Mouse (Mus musculus) MEL (cell line): ENCODE data around the gene 1700001C02Rik. TPM values are rescaled to one million over a fixed set of nuclear protein-coding genes. Genes with fewer than 3 reads are reported as not detected.

Experiments
- DNase-seq: peaks from one replicate; pipeline ENCODE4 v3.0.0; 2011; ENCODE audit warnings: low read depth, low spot score
- H3K27ac ChIP-seq: 2 replicates; pipeline ENCODE4 v1.5.1; 2012; ENCODE audit warnings: low read depth, mild to moderate bottlenecking, control low read depth, low read length, moderate library complexity; ENCODE audit not compliant: control insufficient read depth
- H3K27me3 ChIP-seq, 2 experiments: fragments of 150-350 bp in 1 of 2; sonication (generic) in 1 of 2; 2 replicates each; pipeline ENCODE4 v1.6.1; 2012; ENCODE audit warnings: low read length in 2 of 2, mild to moderate bottlenecking in 2 of 2, improper control_type of control experiment in 1 of 2, moderate library complexity in 1 of 2; ENCODE audit not compliant: insufficient read depth in 2 of 2, control insufficient read depth in 1 of 2
- H3K36me3 ChIP-seq, 2 experiments: 2 replicates each; pipeline ENCODE4 v1.6.1; 2012 to 2014; ENCODE audit warnings: low read length in 2 of 2, improper control_type of control experiment in 1 of 2, inconsistent platforms in 1 of 2, mild to moderate bottlenecking in 1 of 2; ENCODE audit not compliant: insufficient read depth in 2 of 2, control insufficient read depth in 1 of 2
- H3K4me1 ChIP-seq, 2 experiments: fragments of 150-350 bp in 1 of 2; sonication (generic) in 1 of 2; 2 replicates each; pipeline ENCODE4 v1.6.1; 2012; ENCODE audit warnings: low read length in 2 of 2, improper control_type of control experiment in 1 of 2, mild to moderate bottlenecking in 1 of 2; ENCODE audit not compliant: insufficient read depth in 2 of 2, control insufficient read depth in 1 of 2
- H3K4me3 ChIP-seq, 2 experiments: fragments of 150-350 bp in 1 of 2; sonication (generic) in 1 of 2; 2 replicates each; pipeline ENCODE4 v1.5.1; 2012; ENCODE audit warnings: low read depth in 2 of 2, low read length in 2 of 2, mild to moderate bottlenecking in 2 of 2, moderate library complexity in 2 of 2, control low read depth in 1 of 2, improper control_type of control experiment in 1 of 2; ENCODE audit not compliant: control insufficient read depth in 1 of 2, insufficient read depth in 1 of 2
- H3K79me2 ChIP-seq: 2 replicates; pipeline ENCODE4 v1.6.1; 2012; ENCODE audit warnings: mild to moderate bottlenecking, low read length, moderate library complexity; ENCODE audit not compliant: control insufficient read depth, poor library complexity, insufficient read depth
- H3K9ac ChIP-seq: 2 replicates; pipeline ENCODE4 v1.6.1; 2012; ENCODE audit warnings: low read depth, mild to moderate bottlenecking, control low read depth, low read length, moderate library complexity; ENCODE audit not compliant: control insufficient read depth, poor library complexity, severe bottlenecking
- H3K9me3 ChIP-seq: fragments of 150-350 bp; sonication (generic); replicated peaks from 2 replicates; pipeline ENCODE4 v1.6.1; 2012; ENCODE audit warnings: mild to moderate bottlenecking, low read length, improper control_type of control experiment, moderate library complexity; ENCODE audit not compliant: insufficient read depth
- CHD1 ChIP-seq: IDR thresholded peaks from 2 replicates; pipeline ENCODE4 v1.6.1; 2012; ENCODE audit warnings: low read depth, mild to moderate bottlenecking, inconsistent platforms, low read length, improper control_type of control experiment
- CHD2 ChIP-seq: IDR thresholded peaks from 2 replicates; pipeline ENCODE4 v1.6.1; 2011; ENCODE audit warnings: low read length, improper control_type of control experiment
- CTCF ChIP-seq, 3 experiments: IDR thresholded peaks in 2 of 3; conservative IDR thresholded peaks in 1 of 3; 2 replicates each; pipeline ENCODE4 v1.5.1; 2011 to 2012; ENCODE audit warnings: low read length in 3 of 3, low read depth in 2 of 3, mild to moderate bottlenecking in 2 of 3, improper control_type of control experiment in 1 of 3, inconsistent platforms in 1 of 3, mixed read lengths in 1 of 3, moderate library complexity in 1 of 3; ENCODE audit not compliant: control insufficient read depth in 1 of 3, insufficient read depth in 1 of 3, poor library complexity in 1 of 3, severe bottlenecking in 1 of 3
- ELF1 ChIP-seq: IDR thresholded peaks from 2 replicates; pipeline ENCODE4 v1.6.1; 2014; ENCODE audit warnings: low read depth, mild to moderate bottlenecking, inconsistent platforms, low read length, improper control_type of control experiment, moderate library complexity
- EP300 ChIP-seq, 2 experiments: IDR thresholded peaks; 2 replicates each; pipeline ENCODE4 v1.6.1; 2011; ENCODE audit warnings: improper control_type of control experiment in 2 of 2, low read length in 2 of 2, low read depth in 1 of 2, mild to moderate bottlenecking in 1 of 2
- JUND ChIP-seq: IDR thresholded peaks from 2 replicates; pipeline ENCODE4 v1.6.1; 2011; ENCODE audit warnings: low read depth, mild to moderate bottlenecking, improper control_type of control experiment, low read length
- MAZ ChIP-seq: IDR thresholded peaks from 2 replicates; pipeline ENCODE4 v1.6.1; 2012; ENCODE audit warnings: low read depth, mild to moderate bottlenecking, inconsistent platforms, low read length, improper control_type of control experiment
- MEF2A ChIP-seq: IDR thresholded peaks from 2 replicates; pipeline ENCODE4 v1.6.1; 2014; ENCODE audit warnings: low read depth, mild to moderate bottlenecking, inconsistent platforms, low read length, improper control_type of control experiment; ENCODE audit not compliant: poor library complexity, insufficient replicate concordance, severe bottlenecking; ENCODE audit errors: extremely low read depth
- MXI1 ChIP-seq: IDR thresholded peaks from 2 replicates; pipeline ENCODE4 v1.6.1; 2011; ENCODE audit warnings: mild to moderate bottlenecking, low read depth, low read length, improper control_type of control experiment
- MYB ChIP-seq: IDR thresholded peaks from 2 replicates; pipeline ENCODE4 v1.6.1; 2011; ENCODE audit warnings: mild to moderate bottlenecking, low read depth, low read length, improper control_type of control experiment
- MYC ChIP-seq: IDR thresholded peaks from 2 replicates; pipeline ENCODE4 v1.6.1; 2011; ENCODE audit warnings: low read depth, mild to moderate bottlenecking, low read length, improper control_type of control experiment, moderate library complexity
- NRF1 ChIP-seq: IDR thresholded peaks from 2 replicates; pipeline ENCODE4 v1.6.1; 2014; ENCODE audit warnings: low read depth, mild to moderate bottlenecking, inconsistent platforms, low read length, improper control_type of control experiment, moderate library complexity; ENCODE audit not compliant: poor library complexity, insufficient read depth, severe bottlenecking
- POLR2A ChIP-seq, 2 experiments: IDR thresholded peaks; 2 replicates each; pipeline ENCODE4 v1.6.1; 2011 to 2012; ENCODE audit warnings: low read length in 2 of 2, mild to moderate bottlenecking in 2 of 2, control low read depth in 1 of 2, improper control_type of control experiment in 1 of 2, low read depth in 1 of 2, moderate library complexity in 1 of 2; ENCODE audit not compliant: control insufficient read depth in 1 of 2, insufficient read depth in 1 of 2, poor library complexity in 1 of 2
- POLR2AphosphoS2 ChIP-seq: IDR thresholded peaks from 2 replicates; pipeline ENCODE4 v1.6.1; 2011; ENCODE audit warnings: low read length, improper control_type of control experiment
- RCOR1 ChIP-seq: IDR thresholded peaks from 2 replicates; pipeline ENCODE4 v1.6.1; 2012; ENCODE audit warnings: low read depth, mild to moderate bottlenecking, inconsistent platforms, low read length, improper control_type of control experiment
- SIN3A ChIP-seq: IDR thresholded peaks from 2 replicates; pipeline ENCODE4 v1.6.1; 2012; ENCODE audit warnings: low read length, improper control_type of control experiment, inconsistent platforms
- SMC3 ChIP-seq: IDR thresholded peaks from 2 replicates; pipeline ENCODE4 v1.6.1; 2011; ENCODE audit warnings: low read depth, low read length, improper control_type of control experiment
- TAL1 ChIP-seq: IDR thresholded peaks from 2 replicates; pipeline ENCODE4 v1.6.1; 2012; ENCODE audit warnings: mild to moderate bottlenecking, inconsistent platforms, low read length, moderate library complexity, mixed read lengths
- TBP ChIP-seq: IDR thresholded peaks from 2 replicates; pipeline ENCODE4 v1.8.0; 2011; ENCODE audit warnings: low read depth, low read length, improper control_type of control experiment
- TCF12 ChIP-seq: IDR thresholded peaks from 2 replicates; pipeline ENCODE4 v1.6.1; 2014; ENCODE audit warnings: low read depth, mild to moderate bottlenecking, inconsistent platforms, low read length, improper control_type of control experiment, moderate library complexity
- UBTF ChIP-seq: IDR thresholded peaks from 2 replicates; pipeline ENCODE4 v1.6.1; 2012; ENCODE audit warnings: low read depth, mild to moderate bottlenecking, inconsistent platforms, low read length, improper control_type of control experiment, moderate library complexity, borderline replicate concordance; ENCODE audit not compliant: insufficient read depth
- USF1 ChIP-seq: IDR thresholded peaks from 2 replicates; pipeline ENCODE4 v1.6.1; 2014; ENCODE audit warnings: low read depth, mild to moderate bottlenecking, inconsistent platforms, low read length, improper control_type of control experiment, moderate library complexity
- USF2 ChIP-seq, 2 experiments: IDR thresholded peaks; 2 replicates each; pipeline ENCODE4 v1.6.1; 2011 to 2012; ENCODE audit warnings: improper control_type of control experiment in 2 of 2, low read length in 2 of 2, borderline replicate concordance in 1 of 2, inconsistent platforms in 1 of 2, low read depth in 1 of 2, mild to moderate bottlenecking in 1 of 2; ENCODE audit not compliant: insufficient read depth in 1 of 2
- ZC3H11A ChIP-seq: IDR thresholded peaks from 2 replicates; pipeline ENCODE4 v1.6.1; 2012; ENCODE audit warnings: low read depth, mild to moderate bottlenecking, inconsistent platforms, low read length, improper control_type of control experiment
- ZKSCAN1 ChIP-seq: IDR thresholded peaks from 2 replicates; pipeline ENCODE4 v1.6.1; 2012; ENCODE audit warnings: low read depth, mild to moderate bottlenecking, inconsistent platforms, low read length, improper control_type of control experiment, moderate library complexity
- ZMIZ1 ChIP-seq: IDR thresholded peaks from 2 replicates; pipeline ENCODE4 v1.6.1; 2012; ENCODE audit warnings: low read depth, mild to moderate bottlenecking, inconsistent platforms, low read length, improper control_type of control experiment, moderate library complexity
- ZNF384 ChIP-seq: IDR thresholded peaks from 2 replicates; pipeline ENCODE4 v1.6.1; 2012; ENCODE audit warnings: low read depth, mild to moderate bottlenecking, inconsistent platforms, low read length, improper control_type of control experiment
- polyA plus RNA-seq, 2 experiments: library from polyadenylated mRNA; stranded (reverse) in 1 of 2; unstranded in 1 of 2; fragments of >175 nt in 1 of 2; fragments of >200 nt in 1 of 2; gene quantifications; 2 replicates each; pipeline versions ENCODE4 v1.2.1 to v1.2.4; 2012; ENCODE audit warnings: low replicate concordance in 2 of 2, low read depth in 1 of 2; ENCODE audit not compliant: insufficient read length in 2 of 2, insufficient read depth in 1 of 2, missing spikeins in 1 of 2
- total RNA-seq: library from RNA; depleted of rRNA; stranded (reverse); fragments of 300-350 nt; gene quantifications from 2 replicates; pipeline ENCODE4 v1.2.3, GENCODE M21; 2012

1700001C02Rik gene
- total and polyA plus RNA-seq, 3 experiments = not detected

- peak; percentile 98 for TF ChIP-seq SMC3
- TF ChIP-seq SIN3A = peak; percentile 71
- TF ChIP-seq EP300 (IDR thresholded peaks at IDR 0.05; ENCODE audit: low read depth in 1 of 2, low read length in 2 of 2) = 0 out of 4 replicates have a peak, but pooled peaks of 1 of the 2 experiments have one; percentile 19
- TF ChIP-seq, all 39 proteins: peak for 15
Measured at GRCm38 (mm10) chr5:30516376-30516775, 50.5 kb downstream of the 1700001C02Rik start (continued).

GRCm38 (mm10) chr5:30518108-30518507 is 52.3 kb downstream of the 1700001C02Rik start:
- no peak for TF ChIP-seq CTCF (IDR thresholded peaks at IDR 0.05 in 2 of 3, conservative IDR thresholded peaks at IDR 0.05 in 1 of 3; ENCODE audit: control insufficient read depth in 1 of 3, insufficient read depth in 1 of 3, low read depth in 2 of 3, low read length in 3 of 3, poor library complexity in 1 of 3, severe bottlenecking in 1 of 3)
- TF ChIP-seq ZC3H11A = 0 out of 2 replicates have a peak, but pooled peaks have one; percentile 10
- H3K79me2 ChIP-seq = no peaks in the 10 kb centered on the region
- peak overlapping the region; percentile 71 for H3K27ac ChIP-seq
- H3K9ac ChIP-seq = peak overlapping the region; percentile 32
- peak overlapping the region in 1 of 2 experiments; percentile 19; a peak in 1 of 4 replicates for H3K4me3 ChIP-seq
- peaks cover 20 to 39% of the 10 kb centered on the region in 2 experiments for H3K4me1 ChIP-seq
- no peaks in the 10 kb centered on the region; a peak in 1 of 4 replicates for H3K27me3 ChIP-seq
- DNase-seq = no peak
- no peaks in the 10 kb centered on the region for H3K9me3 ChIP-seq
- peaks cover 0 to 32% of the 10 kb centered on the region in 2 experiments; a peak in 2 of 4 replicates for H3K36me3 ChIP-seq

GRCm38 (mm10) chr5:30518547-30518946 is 52.7 kb downstream of the 1700001C02Rik start:
- Histone ChIP-seq H3K36me3 (peaks cover 0 to 32% of the 10 kb centered on the region in 2 experiments; a peak in 2 of 4 replicates), H3K27me3 (no peaks in the 10 kb centered on the region; a peak in 1 of 4 replicates), H3K9me3 (no peaks in the 10 kb centered on the region), H3K9ac (peak overlapping the region; percentile 45), H3K4me3 (peak overlapping the region; percentile 19 to 22; a peak in 3 of 4 replicates), H3K27ac (peak overlapping the region; percentile 71), H3K79me2 (no peaks in the 10 kb centered on the region), H3K4me1 (peaks cover 20 to 39% of the 10 kb centered on the region in 2 experiments)
- DNase-seq = peak; percentile 88
- TF ChIP-seq MYB = peak; percentile 79
- no peak for TF ChIP-seq UBTF
- TF ChIP-seq RCOR1 = peak; percentile 53
- no peak for TF ChIP-seq MAZ
- TF ChIP-seq CTCF (IDR thresholded peaks at IDR 0.05 in 2 of 3, conservative IDR thresholded peaks at IDR 0.05 in 1 of 3; ENCODE audit: control insufficient read depth in 1 of 3, insufficient read depth in 1 of 3, low read depth in 2 of 3, low read length in 3 of 3, poor library complexity in 1 of 3, severe bottlenecking in 1 of 3) = no peak
- no peak; the same call in none of the 2 replicates for TF ChIP-seq SIN3A
- TF ChIP-seq TCF12 = peak; percentile 91
- peak in 1 of 2 experiments; percentile 50; a peak in 1 of 4 replicates for TF ChIP-seq POLR2A (IDR thresholded peaks at IDR 0.05; ENCODE audit: control insufficient read depth in 1 of 2, insufficient read depth in 1 of 2, low read depth in 1 of 2, low read length in 2 of 2, poor library complexity in 1 of 2)
- peak; percentile 97 for TF ChIP-seq TAL1
- no peak; the same call in 1 of the 2 replicates for TF ChIP-seq MYC
- no peak for TF ChIP-seq ZKSCAN1
- TF ChIP-seq ZC3H11A = no peak
- TF ChIP-seq ZNF384 = no peak
- no peak for TF ChIP-seq ELF1
- no peak; the same call in 1 of the 2 replicates for TF ChIP-seq POLR2AphosphoS2
- no peak for TF ChIP-seq CHD1
- TF ChIP-seq NRF1 = no peak
- TF ChIP-seq CHD2 = no peak
- TF ChIP-seq JUND = no peak
- TF ChIP-seq USF1 = no peak
- TF ChIP-seq TBP = peak; percentile 67; the same call in 1 of the 2 replicates
- TF ChIP-seq USF2 (IDR thresholded peaks at IDR 0.05; ENCODE audit: borderline replicate concordance in 1 of 2, insufficient read depth in 1 of 2, low read depth in 1 of 2, low read length in 2 of 2) = no peak
- TF ChIP-seq ZMIZ1 = no peak; the same call in 1 of the 2 replicates
- TF ChIP-seq MXI1 = peak; percentile 23; the same call in 1 of the 2 replicates
- TF ChIP-seq MEF2A = no peak
